Mouse (Mus musculus) embryonic fibroblast, embryonic 13.5 days (primary cell): ENCODE data around the gene Tcf7. TPM values are rescaled to one million over a fixed set of nuclear protein-coding genes. Genes with fewer than 3 reads are reported as not detected.

Source experiments
- H3K27ac ChIP-seq: 2 replicates; pipeline ENCODE4 v1.5.1; 2012; ENCODE audit warnings: low read length, control low read depth, inconsistent platforms; ENCODE audit not compliant: insufficient read depth
- H3K4me1 ChIP-seq: 2 replicates; pipeline ENCODE4 v1.6.1; 2011; ENCODE audit warnings: low read length; ENCODE audit not compliant: control insufficient read depth, insufficient read depth
- H3K4me3 ChIP-seq: 2 replicates; pipeline ENCODE4 v1.5.1; 2011; ENCODE audit warnings: mild to moderate bottlenecking, control low read depth, low read length; ENCODE audit not compliant: insufficient read depth
- CTCF ChIP-seq: IDR thresholded peaks from 2 replicates; pipeline ENCODE4 v1.5.1; 2011; ENCODE audit warnings: mild to moderate bottlenecking, control low read depth, low read length, moderate library complexity, borderline replicate concordance; ENCODE audit not compliant: insufficient read depth
- POLR2A ChIP-seq: IDR thresholded peaks from 2 replicates; pipeline ENCODE4 v1.6.1; 2011; ENCODE audit warnings: low read depth, mild to moderate bottlenecking, control low read depth, low read length, moderate library complexity
- polyA plus RNA-seq: library from polyadenylated mRNA; stranded (reverse); fragments of >200 nt; gene quantifications from 2 replicates; pipeline ENCODE4 v1.2.4, GENCODE M21; 2011; ENCODE audit warnings: low read depth; ENCODE audit not compliant: missing spikeins, insufficient read length

Tcf7 gene
- polyA plus RNA-seq, 1 experiment: 2.1 TPM

- TF ChIP-seq POLR2A (no peak), CTCF (no peak)
- H3K4me3 ChIP-seq: no peak overlapping the region
- H3K4me1 ChIP-seq: no peaks in the 10 kb centered on the region; the same call in 1 of the 2 replicates
- H3K27ac ChIP-seq: no peak overlapping the region
Measured at GRCm38 (mm10) chr11:52275774-52276555, 6.8 kb downstream of the Tcf7 start.

GRCm38 (mm10) chr11:52275366-52275765 lies 7.4 kb downstream of the Tcf7 start:
- no peak for TF ChIP-seq POLR2A
- no peak for TF ChIP-seq CTCF
- H3K27ac ChIP-seq: no peak overlapping the region
- H3K4me3 ChIP-seq: no peak overlapping the region
- H3K4me1 ChIP-seq: no peaks in the 10 kb centered on the region; the same call in 1 of the 2 replicates

DNA sequence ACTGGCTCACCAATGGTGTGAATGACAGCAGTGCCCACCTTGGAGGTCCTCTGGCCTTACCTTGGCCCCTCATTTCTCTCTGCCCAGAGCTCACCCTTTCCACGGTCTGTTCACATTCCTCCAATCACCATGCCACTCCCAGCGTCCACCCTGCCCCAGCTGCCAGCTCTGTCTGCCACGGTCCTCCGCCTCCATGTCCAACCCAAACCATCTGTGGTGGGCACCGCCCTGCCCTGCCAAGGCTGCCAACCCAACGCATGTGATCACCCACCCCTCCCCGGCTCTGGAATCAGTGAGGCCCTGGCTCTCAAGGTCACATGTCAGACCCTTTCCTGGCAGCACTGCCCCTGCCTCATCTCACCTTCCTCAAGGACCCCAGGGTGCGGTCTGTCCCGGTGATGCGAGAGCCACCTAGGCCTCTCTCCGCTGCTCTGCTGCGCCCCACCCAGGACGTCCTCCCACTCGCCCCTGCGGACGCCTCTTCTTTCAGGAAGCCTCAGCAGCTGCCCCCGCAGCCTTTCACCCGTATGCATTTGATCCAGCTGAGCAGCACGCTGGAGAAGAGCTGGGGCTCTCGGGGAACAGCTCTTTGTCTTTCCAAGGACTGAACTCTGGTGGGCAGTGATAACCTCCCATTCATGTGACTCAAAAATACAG lies 8.2 kb downstream of the Tcf7 start:
- Histone ChIP-seq H3K4me3 (no peak overlapping the region), H3K27ac (no peak overlapping the region), H3K4me1 (no peaks in the 10 kb centered on the region; the same call in 1 of the 2 replicates)
- TF ChIP-seq POLR2A (no peak), CTCF (no peak)

DNA sequence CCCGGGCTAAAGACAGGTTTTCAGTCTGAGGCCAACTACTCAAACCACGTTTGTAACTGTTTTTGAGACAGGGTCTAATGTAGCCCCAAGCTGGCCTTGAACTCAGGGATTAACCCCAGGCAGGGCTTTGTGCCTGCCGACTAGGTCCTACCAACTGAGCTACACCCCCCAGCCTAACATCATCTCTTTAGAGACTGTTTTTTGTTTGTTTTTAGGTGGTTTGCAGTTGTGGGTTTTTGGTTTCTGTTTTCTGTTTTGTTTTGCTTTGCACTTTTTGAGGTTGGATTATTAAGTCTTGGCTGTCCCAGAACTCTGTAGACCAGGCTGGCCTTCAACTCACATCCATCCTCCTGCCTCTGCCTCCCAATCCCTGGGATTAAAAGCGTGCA lies 8.9 kb downstream of the Tcf7 start:
- no peak overlapping the region for H3K4me3 ChIP-seq
- TF ChIP-seq POLR2A (no peak), CTCF (no peak)
- no peak overlapping the region for H3K27ac ChIP-seq
- no peaks in the 10 kb centered on the region; the same call in 1 of the 2 replicates for H3K4me1 ChIP-seq

DNA sequence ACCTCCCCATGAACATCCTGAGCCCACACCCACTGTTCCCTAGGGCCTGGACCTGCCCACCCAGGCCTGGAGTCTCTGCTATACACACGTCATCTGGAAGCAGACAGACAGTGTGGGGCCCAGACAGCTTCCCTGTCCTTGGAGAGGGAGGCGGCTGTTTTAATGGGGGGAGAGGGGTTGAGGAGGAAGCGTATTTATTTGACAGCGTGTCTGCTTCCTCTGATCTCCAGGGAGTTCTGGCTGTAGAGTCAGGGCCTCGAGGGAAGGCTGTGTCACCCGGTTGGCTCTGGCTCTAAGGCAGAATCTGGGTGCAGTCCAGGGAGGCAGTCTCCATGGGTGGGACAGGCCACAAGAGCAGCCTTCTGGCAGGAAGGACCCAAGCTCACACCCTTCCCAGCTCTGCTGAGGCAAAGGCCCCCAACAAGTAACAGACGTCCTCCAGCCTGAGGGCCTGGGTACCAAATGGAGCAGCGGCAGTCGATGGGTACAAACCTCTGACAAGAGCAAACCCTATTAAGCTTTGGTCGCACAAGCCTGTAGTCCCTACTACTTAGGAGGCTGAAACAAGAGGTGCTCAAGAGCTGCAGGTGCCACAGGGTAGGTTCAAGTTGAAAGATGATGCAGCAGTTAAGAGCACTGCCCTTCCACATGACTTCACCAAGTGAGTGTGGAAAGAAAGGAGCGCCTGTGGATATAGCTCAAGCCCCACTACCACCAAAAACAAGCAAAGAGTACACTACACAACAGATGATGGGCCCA lies 9.5 kb downstream of the Tcf7 start:
- no peak overlapping the region for H3K4me3 ChIP-seq
- H3K4me1 ChIP-seq: no peaks in the 10 kb centered on the region; the same call in 1 of the 2 replicates
- no peak overlapping the region for H3K27ac ChIP-seq
- TF ChIP-seq CTCF: no peak
- TF ChIP-seq POLR2A: no peak

- Histone ChIP-seq H3K4me1 (no peaks in the 10 kb centered on the region; the same call in 1 of the 2 replicates), H3K27ac (no peak overlapping the region), H3K4me3 (no peak overlapping the region)
- no peak for TF ChIP-seq POLR2A
- no peak for TF ChIP-seq CTCF
Measured at GRCm38 (mm10) chr11:52272619-52273018, 10.2 kb downstream of the Tcf7 start.

- no peaks in the 10 kb centered on the region; the same call in 1 of the 2 replicates for H3K4me1 ChIP-seq
- no peak for TF ChIP-seq POLR2A
- no peak for TF ChIP-seq CTCF
- no peak overlapping the region for H3K27ac ChIP-seq
- no peak overlapping the region for H3K4me3 ChIP-seq
Measured at GRCm38 (mm10) chr11:52271765-52272495, 10.9 kb downstream of the Tcf7 start.

GRCm38 (mm10) chr11:52269841-52270240 lies 13.0 kb downstream of the Tcf7 start:
- Histone ChIP-seq H3K4me3 (no peak overlapping the region), H3K27ac (no peak overlapping the region), H3K4me1 (no peaks in the 10 kb centered on the region; the same call in 1 of the 2 replicates)
- TF ChIP-seq CTCF (no peak), POLR2A (no peak)
